ENCODE assay signal across 15 mouse cellular contexts in the genomic region with DNA sequence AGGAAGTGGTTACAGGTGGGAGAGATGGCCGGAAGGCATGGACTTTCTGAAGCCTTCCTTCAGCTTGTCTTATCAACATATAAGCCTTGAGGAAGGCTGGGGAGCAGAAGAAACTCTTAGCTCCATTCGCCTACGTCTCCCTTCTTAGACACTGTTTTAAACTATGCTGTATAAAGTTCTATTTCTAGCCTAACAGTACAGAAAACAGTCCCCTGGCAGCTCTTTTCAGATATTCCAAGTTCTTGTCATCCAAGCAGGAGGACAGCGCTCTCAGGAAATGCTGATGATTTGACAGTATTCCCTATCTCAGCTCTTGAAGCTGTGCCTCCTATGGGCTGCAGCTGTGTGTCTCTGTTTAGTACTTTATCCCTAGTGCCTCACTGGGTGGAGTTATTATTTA. TPM values are rescaled to one million over a fixed set of nuclear protein-coding genes. Genes with fewer than 3 reads are reported as not detected.
"Had no signal": no experiment of that assay in that cellular context is flagged by ENCODE, and none has a peak within 500 bp of the region (broad histone marks: within the 10 kb centered on the region; RNA-seq: fewer than 3 reads in every experiment).

No protein-coding gene starts in this region.

- DNase-seq: gastrocnemius, postnatal 14 days; gastrocnemius, postnatal 36 days; heart, adult 2 months; heart, postnatal 14 days; heart, postnatal 36 days; kidney, adult 11 months; kidney, adult 2 months; kidney, adult 9 months; kidney, postnatal 14 days; kidney, postnatal 36 days; layer of hippocampus, adult 9-11 months; layer of hippocampus, postnatal 36 days; left cerebral cortex, postnatal 4 days had no signal

RNA-seq across cellular contexts. Expression of a gene that starts 56.8 kb away (rescaled TPM):
- total RNA-seq: hematopoietic stem cell, adult 5-6 weeks; liver, adult 2 months had no signal
